Mouse (Mus musculus) heart, postnatal 0 days (tissue): ENCODE data around the gene Fem1b.

Source experiments
- CTCF ChIP-seq: IDR thresholded peaks from 2 replicates; pipeline ENCODE4 v1.5.1; 2016; ENCODE audit warnings: antibody characterized with exemption, control low read depth, low read depth
- EP300 ChIP-seq: IDR thresholded peaks from 2 replicates; pipeline ENCODE4 v1.6.1; 2016; ENCODE audit warnings: antibody characterized with exemption, low read depth

- TF ChIP-seq CTCF (no peak), EP300 (no peak)
Measured at GRCm38 (mm10) chr9:62819494-62819893, 7.8 kb upstream of the Fem1b start.
